Mouse (Mus musculus) heart, postnatal 4 days (tissue): ENCODE measurements around the gene Cntrl. TPM values are rescaled to one million over a fixed set of nuclear protein-coding genes. Genes with fewer than 3 reads are reported as not detected.

Experiments used
- DNase-seq: peaks from one replicate; pipeline ENCODE4 v3.0.0; 2021
- total RNA-seq, 2 experiments: library from RNA; stranded (reverse); gene quantifications; 2 replicates each; pipeline ENCODE4 v1.2.3; 2021

The Cntrl gene
- 10 to 100 TPM; 14.5 to 14.8 TPM for total RNA-seq

DNA sequence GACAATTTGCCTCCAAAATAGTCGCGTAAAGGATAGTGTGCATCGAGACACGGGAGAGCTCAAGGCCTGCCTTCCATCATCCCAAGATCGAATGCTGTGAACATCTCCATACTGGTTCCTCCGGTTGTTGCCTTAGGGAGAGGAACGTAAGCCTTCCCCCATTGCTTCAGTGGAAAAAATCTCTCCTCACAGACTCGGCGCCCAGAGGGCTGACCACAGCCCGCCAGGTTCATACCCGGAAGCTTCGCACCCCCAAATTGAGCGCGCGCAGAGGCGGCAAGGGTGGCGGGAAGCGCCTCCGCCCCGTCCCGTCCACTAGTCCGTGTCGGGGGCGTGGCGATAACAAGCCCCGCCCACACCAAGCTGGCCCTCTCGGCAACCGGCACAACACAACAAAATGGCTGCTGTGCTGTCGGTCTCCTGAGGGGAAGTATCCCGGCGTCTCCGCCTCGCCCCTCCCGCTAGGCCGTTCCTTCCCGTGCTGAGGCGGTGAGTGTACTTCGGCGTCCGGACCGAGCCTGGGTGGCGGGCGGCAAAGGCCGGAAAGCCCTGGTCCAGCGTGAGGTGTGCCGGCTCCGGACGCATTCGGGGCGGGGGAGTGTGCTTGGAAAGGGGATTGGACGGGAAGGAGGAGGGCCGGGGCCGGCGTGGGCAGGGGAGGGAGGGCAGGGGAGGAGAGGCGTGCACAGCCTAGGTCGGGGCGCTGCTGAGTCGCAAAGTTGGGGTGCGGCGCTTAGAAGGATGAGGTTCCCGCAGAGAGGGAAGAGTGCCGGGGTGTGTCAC, at the start of gene Cntrl:
Gene Cntrl (plus strand): TSS at position 352 of the 783 bp plus-strand sequence.
- DNase-seq: peak; percentile 96

DNA sequence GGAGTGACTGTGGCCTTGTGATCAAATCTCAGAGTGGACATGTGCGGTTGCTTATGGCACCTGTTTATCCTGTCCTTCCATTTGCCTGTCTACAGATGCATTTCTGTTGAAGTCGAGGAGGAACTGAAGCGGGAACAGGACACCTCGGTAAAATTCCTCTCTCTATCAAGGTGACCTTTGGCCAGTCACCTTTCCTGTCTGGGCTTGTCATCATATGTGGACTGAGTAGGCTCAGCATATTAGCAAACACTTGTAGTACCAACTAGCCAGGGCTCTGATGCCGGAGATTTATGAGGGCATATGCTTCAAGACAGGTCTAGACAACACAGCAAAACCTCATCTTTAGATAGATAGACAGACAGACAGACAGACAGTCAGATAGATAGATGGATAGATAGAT, 49.0 kb upstream of the Cntrl start:
- no peak for DNase-seq

DNA sequence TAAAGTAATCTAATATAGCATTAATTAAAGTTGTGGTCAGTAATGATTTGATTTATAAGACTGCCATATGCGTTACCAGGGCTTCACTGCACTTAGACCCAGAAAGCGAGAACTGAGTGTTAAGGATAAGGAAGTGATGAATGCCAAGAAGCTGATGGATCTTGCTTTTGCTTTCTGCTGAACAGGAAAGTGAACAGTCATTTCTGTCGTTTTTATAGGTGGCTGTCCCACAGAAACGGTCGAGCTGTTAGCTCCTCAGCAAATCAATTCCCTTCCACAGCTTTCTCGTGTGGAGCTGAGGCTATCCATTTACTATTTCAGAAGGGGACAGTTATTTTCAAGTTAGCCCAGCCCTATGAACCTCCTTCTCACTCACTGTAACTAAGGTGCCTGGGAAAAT, 48.4 kb upstream of the Cntrl start:
- no peak for DNase-seq

DNA sequence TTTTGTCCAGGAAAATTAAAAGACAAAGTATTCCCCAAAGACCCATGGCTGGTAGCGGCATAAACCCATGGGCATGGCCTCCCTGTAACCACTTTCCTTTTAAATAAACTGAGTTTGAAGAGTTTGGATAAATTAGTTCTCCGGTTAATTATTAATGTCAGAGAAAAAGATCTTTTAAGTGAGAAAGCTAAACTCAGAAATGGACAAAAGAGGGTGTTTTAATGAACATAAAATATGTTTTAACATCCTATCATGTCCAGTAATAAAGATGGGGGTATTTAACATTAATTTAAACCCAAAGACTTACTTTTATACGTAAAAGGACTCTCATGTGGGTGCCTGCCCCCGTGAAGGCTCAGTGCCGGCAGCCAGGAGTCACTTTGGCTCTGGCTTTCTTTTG, 48.0 kb upstream of the Cntrl start, which contains the start of gene Hc:
Gene Hc (minus strand): TSS at position 101 of the 400 bp plus-strand sequence.
- no peak for DNase-seq

DNA sequence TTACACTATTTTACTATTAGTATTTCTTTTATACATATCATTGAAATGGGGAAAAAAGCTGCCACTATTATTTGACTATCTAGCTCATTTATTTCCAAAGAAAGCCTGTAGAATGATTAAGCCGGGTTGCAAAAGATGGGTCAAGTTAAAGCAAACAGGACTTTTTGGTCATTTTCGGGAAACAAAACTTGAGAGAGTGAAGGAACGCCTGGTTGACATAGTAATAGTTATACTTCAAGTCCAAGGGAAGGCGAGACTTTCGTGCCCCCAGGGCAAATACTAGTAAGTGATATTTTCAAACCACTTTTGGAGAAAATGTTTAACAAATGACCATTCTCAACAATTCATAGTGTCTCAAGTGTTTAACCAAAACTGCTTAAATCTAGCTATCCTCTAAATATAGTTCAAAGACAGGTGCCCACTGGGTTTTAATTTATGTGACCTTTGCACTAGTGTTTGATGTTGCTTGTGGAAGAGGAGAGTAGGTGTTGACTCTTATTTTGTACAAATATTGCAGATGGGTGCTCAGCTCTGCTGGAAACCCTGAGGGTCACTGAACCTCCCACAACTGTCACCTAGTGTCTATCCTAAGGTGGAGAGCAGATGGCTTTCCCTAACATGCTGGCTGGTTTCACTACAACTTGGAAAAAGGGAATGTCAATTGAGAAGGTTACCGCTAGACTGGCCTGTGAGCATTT, 45.8 kb upstream of the Cntrl start:
- DNase-seq: no peak

DNA sequence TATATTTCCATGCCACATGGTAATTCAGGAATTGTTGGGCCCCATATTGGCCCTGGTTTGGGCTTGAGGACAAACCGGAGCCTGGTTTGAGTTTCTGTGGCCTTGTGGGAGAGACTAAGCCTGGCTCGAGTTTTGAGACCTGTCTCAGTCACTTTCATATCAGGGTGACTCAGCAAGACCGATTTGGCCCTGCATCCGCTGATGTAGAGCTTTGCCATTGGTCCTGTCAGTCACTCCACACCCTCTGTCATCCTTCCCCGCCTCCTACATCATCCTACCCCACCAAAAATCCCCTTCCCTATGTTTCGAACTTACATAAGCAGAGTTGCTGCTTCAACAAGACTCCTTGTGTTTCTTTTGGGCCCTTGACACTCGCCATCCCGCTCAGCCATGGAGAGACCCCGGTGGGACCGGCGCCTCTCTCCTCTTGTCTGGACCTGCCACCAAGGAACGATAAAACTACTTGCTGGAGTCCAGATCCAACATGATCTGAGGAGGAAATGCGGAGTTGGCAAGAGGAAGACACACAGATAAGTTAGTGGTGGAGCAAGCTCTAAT, 42.7 kb upstream of the Cntrl start:
- no peak for DNase-seq

DNA sequence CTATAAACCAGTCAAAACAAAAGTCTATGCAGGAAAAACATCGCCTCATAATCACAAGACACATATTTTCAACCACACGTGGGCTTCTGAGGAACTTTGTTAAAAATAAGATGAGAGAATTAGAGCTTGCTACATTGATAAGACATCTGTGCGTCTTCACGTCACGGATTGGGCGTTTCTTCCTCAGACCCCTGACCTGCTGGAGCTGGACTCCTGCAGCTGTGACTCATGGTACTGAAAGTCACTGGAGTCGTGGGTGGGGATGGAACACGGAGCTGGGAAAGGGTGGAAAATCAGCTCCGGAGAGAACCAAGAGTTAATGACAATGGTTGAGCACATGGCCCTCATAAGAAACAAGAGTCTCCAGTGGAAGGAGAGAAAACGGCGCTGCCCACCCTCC, 42.2 kb upstream of the Cntrl start:
- no peak for DNase-seq

DNA sequence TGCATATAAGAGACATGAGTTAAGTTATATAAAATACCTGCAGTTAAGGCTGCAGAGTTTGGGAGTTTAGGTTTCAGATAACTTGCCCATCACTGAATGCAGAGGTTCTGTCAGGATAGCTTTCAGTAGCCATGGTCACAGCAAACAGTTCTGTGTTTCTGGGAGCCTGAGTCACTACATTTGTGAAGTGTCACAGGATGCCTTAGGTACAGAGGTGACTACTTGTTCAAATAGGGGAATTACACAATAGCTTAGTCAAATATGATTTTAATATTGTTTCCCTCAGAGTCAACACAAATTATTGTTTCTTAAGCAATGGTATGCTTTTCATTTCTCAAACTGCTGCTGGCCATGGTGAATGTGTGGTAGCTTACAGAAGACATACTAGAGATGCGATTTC, 40.2 kb upstream of the Cntrl start:
- no peak for DNase-seq

DNA sequence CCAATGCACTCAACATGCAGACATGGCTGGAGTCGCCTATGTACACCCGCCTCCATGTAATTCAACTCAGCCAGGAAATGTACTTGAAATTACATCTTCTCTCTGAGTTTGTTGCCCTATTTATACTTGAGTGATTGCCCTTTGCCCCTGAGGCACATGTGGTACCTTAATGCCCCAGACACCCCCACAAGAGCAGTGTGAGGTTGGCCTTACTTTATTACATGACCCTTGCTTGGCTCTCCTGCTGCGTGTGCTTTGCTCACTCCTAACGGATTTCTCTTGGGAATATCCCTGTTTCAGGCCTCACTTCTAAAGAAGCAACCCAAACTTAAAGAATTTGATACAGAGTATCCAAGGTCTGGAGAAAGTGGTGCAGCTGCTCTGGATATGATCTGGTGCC, 39.0 kb upstream of the Cntrl start:
- DNase-seq: no peak

DNA sequence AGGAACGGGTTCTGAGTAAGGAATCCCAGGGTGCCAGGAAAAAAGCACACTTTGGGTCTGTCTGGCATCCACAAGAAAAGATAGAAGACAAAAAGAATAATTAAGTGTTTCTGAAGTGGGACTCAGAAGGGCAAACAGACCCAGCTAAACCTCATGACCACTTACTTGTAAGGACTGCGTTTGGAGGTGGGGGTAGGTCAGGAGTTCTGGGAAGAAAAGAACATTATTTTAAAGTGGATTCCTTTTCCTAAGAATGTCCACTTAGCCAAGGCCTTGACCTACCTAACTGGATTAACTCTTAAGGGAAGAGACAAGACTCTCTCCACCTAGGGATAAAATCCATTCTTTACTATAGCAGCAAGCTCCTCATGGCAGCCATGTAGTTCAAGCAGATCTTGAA, 36.7 kb upstream of the Cntrl start:
- no peak for DNase-seq

DNA sequence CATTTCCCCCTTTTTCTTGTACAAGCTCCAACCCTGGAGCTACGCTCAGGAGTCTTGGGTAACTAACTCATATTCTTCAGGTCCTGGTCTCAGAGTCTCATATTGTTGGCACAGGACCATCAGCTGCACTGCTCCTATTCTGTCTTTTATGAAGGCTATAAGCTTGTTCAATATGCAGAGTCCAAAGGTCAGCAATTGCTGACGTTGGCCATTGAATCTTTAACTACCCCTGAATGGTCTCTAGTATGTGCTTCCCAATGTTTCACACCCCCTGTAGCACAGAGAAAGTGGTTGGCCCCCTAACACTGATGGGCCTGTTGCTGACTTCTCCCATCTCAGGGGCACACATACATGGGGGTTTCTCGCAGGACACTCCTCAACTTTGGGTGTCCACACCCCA, 35.0 kb upstream of the Cntrl start:
- DNase-seq: no peak

DNA sequence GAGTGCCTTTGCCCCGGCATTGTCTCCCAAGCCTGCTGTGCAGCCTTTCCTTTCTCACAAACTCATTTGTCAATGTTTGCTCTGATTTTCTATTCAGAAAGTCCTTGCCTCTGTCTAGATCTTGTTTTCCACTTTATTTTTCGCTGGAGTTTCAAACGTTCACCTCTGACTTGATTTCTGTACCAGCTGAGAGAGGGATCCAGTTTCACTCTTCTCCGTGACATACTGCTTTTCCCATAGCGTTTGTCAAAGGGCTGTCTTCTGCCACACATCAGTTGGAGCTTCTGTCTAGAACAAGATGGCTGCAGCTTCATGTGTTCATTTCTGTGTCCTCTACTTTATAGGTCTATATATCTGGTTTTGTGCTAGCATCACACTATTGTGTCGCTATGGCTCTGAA, 30.1 kb upstream of the Cntrl start:
- DNase-seq: no peak

DNA sequence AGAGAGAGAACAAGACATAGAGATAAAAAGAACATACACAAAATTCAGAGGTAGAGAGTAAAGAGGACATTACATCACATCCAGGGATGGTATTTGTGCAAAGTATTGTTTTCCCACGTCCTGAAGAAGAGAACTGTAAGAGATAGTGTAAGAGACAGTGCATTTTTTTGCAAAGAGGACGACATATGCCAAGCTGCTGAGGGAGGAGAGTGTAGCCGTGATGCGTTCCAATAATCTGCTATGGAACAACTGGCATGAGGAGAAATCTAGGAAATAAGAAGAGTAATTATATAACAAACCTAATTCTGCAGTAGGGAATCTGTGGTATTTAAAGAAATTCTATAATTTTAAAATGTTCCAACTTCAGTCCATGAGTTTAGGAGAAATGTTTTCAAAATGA, 21.9 kb upstream of the Cntrl start:
- DNase-seq: no peak

DNA sequence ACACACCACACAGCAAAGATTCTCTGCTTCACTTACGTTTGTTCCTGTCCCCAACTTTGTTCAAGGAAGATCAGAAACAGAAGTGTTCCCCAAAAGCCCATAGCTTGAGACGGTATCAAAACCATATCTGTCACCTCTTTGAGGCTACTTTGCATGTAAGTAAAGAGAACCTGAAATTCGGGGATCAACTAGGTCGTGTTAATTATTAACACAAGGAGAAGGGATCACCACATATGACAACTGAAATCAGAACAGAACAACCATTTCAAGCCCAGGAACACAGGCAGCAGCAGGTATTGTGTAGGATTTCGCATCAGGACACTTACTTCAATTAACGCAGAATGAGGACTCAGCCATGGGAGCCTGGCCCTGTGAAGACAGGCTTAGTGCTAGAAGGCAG, 8.8 kb upstream of the Cntrl start:
- no peak for DNase-seq

DNA sequence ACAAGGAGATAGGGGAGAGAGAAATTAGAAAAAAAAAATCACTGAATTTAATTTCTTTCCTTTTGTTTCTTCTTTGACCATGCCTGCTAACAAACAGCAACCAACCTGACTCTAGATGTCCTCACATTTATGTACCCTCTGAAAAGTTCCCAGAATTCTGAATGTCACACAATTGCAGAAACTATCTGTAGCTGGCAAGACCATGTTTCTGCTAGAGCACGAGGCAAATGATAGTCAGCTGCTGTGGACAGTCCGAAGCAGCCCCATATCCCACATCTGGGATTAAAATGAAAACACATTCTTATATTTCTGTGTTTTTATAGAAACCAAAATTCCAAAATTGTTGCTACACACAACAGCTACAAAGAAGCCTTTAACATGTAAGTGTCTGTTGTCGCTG, 7.8 kb upstream of the Cntrl start, which contains the start of gene AI182371:
Gene AI182371 (minus strand): TSS at position 101 of the 400 bp plus-strand sequence.
- no peak for DNase-seq

DNA sequence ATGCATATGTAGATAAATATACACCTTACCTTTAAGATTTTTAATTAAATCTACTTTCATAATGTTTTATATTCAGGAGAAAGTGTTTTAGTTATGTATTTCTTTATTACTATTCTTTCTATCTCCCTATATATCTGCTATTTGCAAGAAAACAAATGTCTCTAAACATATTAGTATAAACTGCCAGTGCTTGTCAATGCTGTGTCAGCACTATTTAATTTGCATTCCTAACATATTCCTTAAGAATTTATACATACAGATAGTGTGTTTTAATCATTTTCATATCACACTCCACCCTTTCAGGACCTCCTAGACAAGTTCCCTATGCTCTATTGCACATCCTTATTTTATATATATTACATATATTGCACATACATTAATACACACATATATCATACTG, 6.5 kb upstream of the Cntrl start:
- no peak for DNase-seq

DNA sequence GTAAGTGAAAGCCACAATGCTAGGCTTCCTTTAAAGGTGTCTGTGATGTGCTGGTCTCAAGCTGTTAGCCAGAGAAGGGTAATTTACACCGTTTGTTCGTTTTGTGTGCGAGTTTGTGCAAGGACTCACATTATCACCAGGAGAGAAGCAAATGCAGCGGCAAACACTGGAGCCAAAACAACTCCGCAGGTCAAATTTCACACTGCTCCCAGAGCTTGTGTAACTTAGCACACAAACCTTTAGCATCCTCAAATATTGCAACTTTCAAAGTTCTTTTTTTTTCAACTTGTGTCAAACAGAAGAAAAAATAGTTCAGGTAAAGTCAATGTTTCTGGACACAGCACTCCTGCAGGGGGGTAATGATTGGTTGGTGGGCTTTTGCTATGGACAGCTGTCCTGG, 5.7 kb upstream of the Cntrl start:
- DNase-seq: no peak

DNA sequence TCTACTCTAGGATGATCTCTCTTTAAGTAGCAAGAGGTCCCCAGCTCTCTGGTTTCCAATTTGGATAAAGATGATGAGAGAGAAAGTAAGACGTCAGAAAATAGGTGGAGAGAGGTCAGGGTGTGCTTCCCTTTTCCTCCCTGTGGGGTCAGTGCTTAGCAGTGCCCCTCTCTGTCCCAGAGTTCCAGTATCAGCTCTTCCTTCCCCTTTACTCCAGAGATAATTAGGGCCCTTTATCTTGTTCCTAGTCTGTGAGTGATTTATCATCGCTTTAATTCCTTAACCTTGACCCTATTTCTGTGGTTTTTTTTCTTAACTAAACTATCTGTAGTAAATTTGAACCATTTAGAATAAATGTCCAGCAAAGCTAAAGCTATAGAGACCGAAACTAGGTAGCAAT, 4.4 kb upstream of the Cntrl start:
- DNase-seq: no peak

DNA sequence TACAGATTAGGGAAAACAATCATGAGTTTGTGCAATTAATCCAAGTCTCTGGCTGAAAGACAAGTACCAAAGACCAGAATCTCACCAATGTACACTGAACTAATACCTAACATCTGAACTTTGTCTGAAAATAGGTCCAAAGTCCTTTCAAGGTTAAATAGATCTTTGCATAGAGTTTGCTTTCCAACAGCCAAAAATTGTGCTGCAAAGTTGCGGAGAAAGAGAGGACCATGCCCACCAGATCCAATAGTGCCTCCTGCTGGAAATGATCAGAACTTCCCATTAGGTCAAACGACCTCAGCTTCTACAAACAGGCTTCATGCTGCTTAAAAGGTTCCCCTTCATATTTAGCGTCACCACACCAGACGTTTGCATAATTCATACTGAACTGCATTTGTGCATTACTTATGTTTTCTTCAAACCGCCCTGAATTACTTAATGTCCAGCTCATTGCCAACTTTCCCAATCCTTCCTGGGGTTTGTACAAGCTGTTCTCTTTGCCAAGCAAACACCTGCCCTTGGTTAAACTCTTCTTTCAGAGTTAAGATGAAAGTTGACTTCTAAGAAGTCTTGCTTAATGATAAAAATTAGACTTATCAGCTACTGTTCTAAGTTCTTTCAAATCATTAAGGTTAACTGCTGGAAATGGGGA, 1.2 kb upstream of the Cntrl start:
- peak; percentile 37 for DNase-seq

DNA sequence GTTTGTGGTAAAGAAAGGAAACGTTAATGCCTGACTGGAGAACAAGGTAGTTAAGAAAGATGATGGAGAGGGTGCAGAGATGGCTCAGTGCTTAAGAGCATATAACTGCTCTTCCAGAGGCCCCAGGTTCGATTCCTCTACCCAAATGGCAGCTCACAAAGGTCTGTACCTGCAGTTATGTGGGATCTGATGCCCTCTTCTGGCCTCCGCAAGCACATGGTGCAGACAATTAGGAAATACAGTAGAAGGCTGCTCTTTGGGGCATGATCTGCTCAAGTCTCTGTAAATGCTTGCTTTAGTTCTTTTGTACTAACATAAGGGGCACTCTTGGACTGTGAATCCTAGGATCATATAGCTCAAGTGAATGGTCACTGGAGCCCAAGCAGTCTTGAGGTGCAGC, 580 bp upstream of the Cntrl start:
- DNase-seq: peak; percentile 43

DNA sequence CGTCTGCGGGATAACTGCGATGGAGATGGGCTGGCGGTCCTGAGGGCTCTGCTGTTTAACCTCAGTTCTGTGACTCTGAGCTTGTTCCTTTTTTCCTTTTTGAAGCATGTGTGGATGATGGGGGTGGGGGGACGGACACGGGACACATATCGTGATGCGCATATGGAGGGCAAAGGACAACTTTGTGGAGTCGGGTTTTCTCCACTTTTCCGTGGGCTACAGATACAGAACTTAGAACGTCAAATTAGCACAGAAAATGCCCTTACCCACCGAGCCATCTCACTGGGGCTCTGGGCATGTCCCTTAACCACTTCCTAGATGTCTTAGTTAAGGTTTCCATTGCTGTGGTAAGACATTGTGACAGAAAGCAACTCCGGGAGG, 622 bp downstream of the Cntrl start:
- no peak for DNase-seq

DNA sequence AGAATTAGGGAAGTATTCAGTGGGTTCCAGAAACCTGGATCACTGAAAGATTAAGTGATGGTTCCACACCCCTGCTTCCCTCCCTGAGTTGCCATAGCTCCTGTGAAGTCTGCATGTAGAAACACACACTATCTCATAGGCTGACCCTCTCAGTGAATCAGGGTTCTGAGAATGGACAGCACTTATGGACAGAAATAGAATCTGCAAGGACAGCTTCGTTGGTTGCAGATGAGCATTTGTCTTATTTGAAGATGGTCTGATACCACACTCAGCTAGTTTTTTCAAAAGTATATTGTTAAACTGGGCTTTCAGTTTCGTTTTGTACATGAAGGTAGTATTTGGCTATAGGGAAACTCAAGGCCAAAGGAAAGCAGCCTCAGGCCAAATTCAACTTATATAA, 1.2 kb downstream of the Cntrl start:
- DNase-seq: no peak

DNA sequence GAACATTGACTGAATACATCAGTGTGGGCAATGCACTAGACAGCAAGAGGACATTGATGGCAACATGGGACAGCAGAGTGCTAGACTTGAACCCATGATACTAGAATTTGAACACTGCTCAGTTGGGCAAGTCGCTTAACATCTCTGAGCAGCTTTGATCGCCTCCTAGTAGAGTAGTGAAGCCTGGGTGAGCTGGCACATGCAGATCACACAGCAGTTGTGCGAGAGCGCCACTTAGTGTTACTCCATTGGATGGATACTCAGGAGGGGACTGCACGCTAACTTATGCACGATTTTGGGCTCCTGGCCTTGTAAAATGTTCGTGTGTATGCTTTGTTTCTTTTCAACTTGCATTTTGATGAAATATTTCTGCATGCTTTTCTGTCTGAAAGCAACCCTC, 15.4 kb downstream of the Cntrl start:
- DNase-seq: no peak
